ENCODE assay signal across 7 mouse cellular contexts in the genomic region with DNA sequence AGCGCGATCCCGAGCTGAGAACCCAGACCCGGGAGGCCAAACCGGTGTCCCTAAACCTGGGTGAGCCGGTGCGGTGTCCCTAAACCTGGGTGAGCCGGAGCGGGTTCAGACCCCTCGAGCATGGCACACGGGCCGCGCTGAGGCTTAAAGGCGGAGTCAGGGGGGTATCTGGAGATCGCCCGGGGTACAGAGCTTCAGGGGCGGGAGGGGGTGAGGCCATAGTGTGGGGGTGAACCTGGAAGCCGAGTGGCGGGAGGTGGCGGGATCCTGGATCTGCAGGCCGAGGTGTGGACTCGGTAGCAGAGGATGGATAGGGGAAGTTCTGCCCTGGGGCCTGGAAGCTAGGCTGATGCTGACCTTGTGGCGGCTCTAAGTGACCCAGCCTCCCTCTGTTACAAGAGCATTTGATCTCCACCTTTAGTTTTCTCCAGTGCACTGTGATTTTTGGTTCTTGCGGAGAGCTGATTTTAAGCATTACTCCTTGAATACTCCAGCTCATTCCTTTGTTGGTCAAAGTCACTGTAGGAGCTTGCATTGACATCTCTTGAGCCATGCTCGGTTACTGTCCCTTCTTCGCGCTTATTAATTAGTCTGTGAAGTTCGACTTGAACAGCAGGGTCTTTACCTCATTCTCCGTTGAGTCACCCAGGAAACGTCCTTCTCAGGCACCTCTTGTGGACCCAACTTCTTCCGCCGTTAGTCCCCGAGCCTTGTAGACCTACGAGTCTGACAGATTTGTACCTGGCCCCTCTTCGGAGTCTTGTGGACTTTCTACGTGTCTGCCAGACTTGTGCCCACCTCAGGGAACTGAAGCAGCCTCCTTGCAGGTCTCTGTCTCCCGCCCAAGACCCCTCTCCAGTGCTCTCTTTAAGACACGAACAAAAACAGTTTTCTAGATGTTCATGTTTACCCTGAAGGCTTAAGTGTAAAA. TPM values are rescaled to one million over a fixed set of nuclear protein-coding genes. Genes with fewer than 3 reads are reported as not detected.
DNase-seq lines count a peak whose midpoint lies in the region; ATAC-seq and TF ChIP-seq lines count a peak whose summit lies in the region.

No protein-coding gene starts in this region.

- H3K27ac ChIP-seq in cortical plate, adult 2 months (ENCODE audit: insufficient read depth, low read length) = no peak overlapping the region
- H3K27ac ChIP-seq in hindbrain, embryonic 13.5 days = peak overlapping the region; percentile 96
- H3K27ac ChIP-seq in liver, postnatal 0 days (ENCODE audit: low read depth) = peak overlapping the region; percentile 89
- H3K27ac ChIP-seq in neural tube, embryonic 15.5 days (replicated peaks) = peak overlapping the region; percentile 94

- H3K9me3 ChIP-seq in hindbrain, embryonic 13.5 days = no peaks in the 10 kb centered on the region
- no peaks in the 10 kb centered on the region for H3K9me3 ChIP-seq in liver, postnatal 0 days (ENCODE audit: low read length)
- H3K9me3 ChIP-seq in neural tube, embryonic 15.5 days (replicated peaks) = no peaks in the 10 kb centered on the region

- TF ChIP-seq EP300 in liver, postnatal 0 days (IDR thresholded peaks at IDR 0.05; ENCODE audit: low read depth) = no peak

- under 1% methylated on average over 38 of the region's 38 CpGs for WGBS in hindbrain, embryonic 13.5 days
- under 1% methylated on average over 38 of the region's 38 CpGs for WGBS in liver, postnatal 0 days (ENCODE audit: insufficient replicate concordance)
- WGBS in neural tube, embryonic 15.5 days = under 1% methylated on average over 38 of the region's 38 CpGs

- peaks cover 2% of the 10 kb centered on the region for H3K4me1 ChIP-seq in cortical plate, adult 2 months (ENCODE audit: control insufficient read depth, insufficient read depth, low read length)
- H3K4me1 ChIP-seq in hindbrain, embryonic 13.5 days (replicated peaks) = peaks cover 35% of the 10 kb centered on the region
- H3K4me1 ChIP-seq in liver, postnatal 0 days (ENCODE audit: insufficient read depth) = peaks cover 19% of the 10 kb centered on the region
- H3K4me1 ChIP-seq in neural tube, embryonic 15.5 days = peaks cover 35% of the 10 kb centered on the region

- no peaks in the 10 kb centered on the region for H3K27me3 ChIP-seq in hindbrain, embryonic 13.5 days
- no peaks in the 10 kb centered on the region for H3K27me3 ChIP-seq in liver, postnatal 0 days (ENCODE audit: insufficient read depth, low read length)
- no peaks in the 10 kb centered on the region for H3K27me3 ChIP-seq in neural tube, embryonic 15.5 days (replicated peaks)

- no peak; the same call in 1 of the 2 replicates for ATAC-seq in hindbrain, embryonic 13.5 days (ENCODE audit: low FRiP score)
- peak; percentile 37 for ATAC-seq in liver, postnatal 0 days
- ATAC-seq in neural tube, embryonic 15.5 days (ENCODE audit: low FRiP score) = no peak; the same call in 1 of the 2 replicates

- peak; percentile 24 for DNase-seq in spleen, adult 12 weeks (ENCODE audit: low spot score)
- no peak for DNase-seq in spleen, postnatal 4 days (ENCODE audit: low spot score in 2 of 2)
- DNase-seq in liver, postnatal 0 days = no peak
- DNase-seq in right cerebral cortex, postnatal 25 days = no peak

- no peak for TF ChIP-seq CTCF in cortical plate, adult 2 months (IDR thresholded peaks at IDR 0.05; ENCODE audit: extremely low read depth, insufficient read depth, low read length)
- no peak for TF ChIP-seq CTCF in liver, postnatal 0 days (IDR thresholded peaks at IDR 0.05; ENCODE audit: low read depth)

- H3K9ac ChIP-seq in hindbrain, embryonic 13.5 days = peak overlapping the region; percentile 95
- peak overlapping the region; percentile 81 for H3K9ac ChIP-seq in liver, postnatal 0 days (replicated peaks)
- peak overlapping the region; percentile 90 for H3K9ac ChIP-seq in neural tube, embryonic 15.5 days (replicated peaks)

- H3K36me3 ChIP-seq in hindbrain, embryonic 13.5 days = no peaks in the 10 kb centered on the region
- no peaks in the 10 kb centered on the region for H3K36me3 ChIP-seq in liver, postnatal 0 days (replicated peaks; ENCODE audit: insufficient read depth, low read length)
- H3K36me3 ChIP-seq in neural tube, embryonic 15.5 days = no peaks in the 10 kb centered on the region

- TF ChIP-seq POLR2A in cortical plate, adult 2 months (IDR thresholded peaks at IDR 0.05; ENCODE audit: extremely low read depth, insufficient read depth, low read length) = no peak

- peak overlapping the region; percentile 90 for H3K4me2 ChIP-seq in hindbrain, embryonic 13.5 days
- peak overlapping the region; percentile 87 for H3K4me2 ChIP-seq in liver, postnatal 0 days (ENCODE audit: low read depth, low read length)
- H3K4me2 ChIP-seq in neural tube, embryonic 15.5 days = peak overlapping the region; percentile 86

- peak overlapping the region; percentile 52 for H3K4me3 ChIP-seq in cortical plate, adult 2 months (ENCODE audit: insufficient read depth, low read length)
- H3K4me3 ChIP-seq in hindbrain, embryonic 13.5 days = peak overlapping the region; percentile 84
- H3K4me3 ChIP-seq in liver, postnatal 0 days (ENCODE audit: low read depth, low read length) = peak overlapping the region; percentile 86
- peak overlapping the region; percentile 79 for H3K4me3 ChIP-seq in neural tube, embryonic 15.5 days (replicated peaks)

RNA-seq across cellular contexts. Expression of gene Casp3, which starts 0.9 kb away (rescaled TPM):
- polyA plus RNA-seq in cortical plate, adult 2 months (2012; rRNA removed) = 11.6 and 11.9 TPM in 2 replicates
- 203 and 211 TPM in 2 replicates for polyA plus RNA-seq in hindbrain, embryonic 13.5 days (2015; fragmentation: Nextera tagmentation; extraction: Ambion mirVana)
- polyA plus RNA-seq in liver, postnatal 0 days (2015; fragmentation: Nextera tagmentation; extraction: Ambion mirVana) = 19.0 and 20.7 TPM in 2 replicates
- polyA plus RNA-seq in neural tube, embryonic 15.5 days (2015; fragmentation: Nextera tagmentation; extraction: Ambion mirVana) = 192 and 212 TPM in 2 replicates

RNA-seq across cellular contexts. Expression of gene Primpol, which starts 0.9 kb away (rescaled TPM):
- polyA plus RNA-seq in cortical plate, adult 2 months (2012; rRNA removed) = 1.9 TPM in 2 replicates
- polyA plus RNA-seq in hindbrain, embryonic 13.5 days (2015; fragmentation: Nextera tagmentation; extraction: Ambion mirVana) = 6.9 and 9.8 TPM in 2 replicates
- polyA plus RNA-seq in liver, postnatal 0 days (2015; fragmentation: Nextera tagmentation; extraction: Ambion mirVana) = 4.2 and 4.5 TPM in 2 replicates
- 8.4 and 9.5 TPM in 2 replicates for polyA plus RNA-seq in neural tube, embryonic 15.5 days (2015; fragmentation: Nextera tagmentation; extraction: Ambion mirVana)
